Mouse (Mus musculus): ENCODE results near the gene Tex14.
A peak's percentile ranks its signal among the peaks of the same experiment; 100 is the strongest.

The Tex14 gene

GRCm38 (mm10) chr11:87571361-87571950 lies 166.6 kb downstream of the Tex14 start:
- no peak for DNase-seq (ENCODE audit: low spot score)

GRCm38 (mm10) chr11:87573751-87574150 lies 168.9 kb downstream of the Tex14 start:
- no peak for DNase-seq (ENCODE audit: low spot score)

- no peak for DNase-seq (ENCODE audit: low spot score)
These were observed 169.8 kb downstream of the Tex14 start for GRCm38 (mm10) chr11:87574520-87575180.

GRCm38 (mm10) chr11:87577601-87578248 lies 172.9 kb downstream of the Tex14 start:
- DNase-seq (ENCODE audit: low spot score): no peak

DNA sequence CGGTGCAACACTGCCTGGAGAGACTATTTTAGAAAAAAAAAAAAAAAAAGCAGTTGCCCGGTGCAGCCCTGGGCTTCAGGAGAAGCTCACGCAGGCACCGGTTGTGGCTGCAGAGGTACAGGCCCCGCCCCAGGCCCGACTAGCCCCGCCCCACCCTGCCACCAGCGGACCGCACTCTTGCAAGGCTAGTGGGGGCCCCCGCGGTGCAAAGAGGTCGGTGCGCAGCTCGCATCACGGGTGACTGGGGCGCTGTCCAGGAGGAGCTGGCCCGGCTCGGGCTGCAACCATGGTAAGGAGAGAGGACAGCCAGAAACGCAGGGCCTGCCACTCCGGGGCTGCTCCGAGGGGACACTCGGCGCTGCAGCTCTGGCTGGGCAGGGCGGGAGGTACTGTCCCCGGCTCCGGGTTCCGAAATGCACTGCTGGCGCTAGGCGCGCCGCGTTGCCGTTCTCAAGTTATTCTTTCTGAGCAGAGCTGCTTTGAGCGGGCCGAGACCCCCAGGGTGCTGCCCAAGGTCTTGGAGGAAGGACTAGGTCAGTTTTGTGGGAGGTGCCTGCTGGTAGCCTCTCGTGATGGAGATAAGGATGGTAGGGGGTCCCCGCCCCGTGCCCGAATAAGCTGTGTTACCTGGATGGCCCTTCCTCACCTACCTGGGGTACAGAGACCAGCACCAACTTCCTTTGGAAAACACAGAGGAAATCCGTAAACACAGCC lies 173.5 kb downstream of the Tex14 start:
- peak; percentile 68 for DNase-seq (ENCODE audit: low spot score)

- DNase-seq (ENCODE audit: low spot score): no peak
These were observed 174.2 kb downstream of the Tex14 start for GRCm38 (mm10) chr11:87578963-87579601.

DNA sequence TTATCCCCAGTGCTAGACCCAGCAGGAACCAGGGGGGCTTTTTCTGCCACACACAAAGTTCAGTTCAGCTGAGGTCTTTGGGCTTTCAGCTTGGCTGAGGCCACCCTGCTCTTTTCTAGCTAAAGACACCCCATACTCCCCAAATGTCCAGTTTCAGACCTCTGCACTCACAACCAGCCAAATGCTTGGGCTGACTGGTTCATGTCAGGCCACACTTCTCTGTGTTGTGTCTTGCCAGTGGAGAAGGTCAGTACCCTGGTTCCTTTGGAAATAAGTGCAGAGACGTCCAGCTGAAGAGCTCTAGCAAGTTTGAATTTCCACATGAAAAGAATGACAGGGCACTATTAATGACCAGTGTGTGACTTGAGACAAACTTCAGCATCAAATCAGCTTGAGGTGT lies 174.8 kb downstream of the Tex14 start:
- DNase-seq (ENCODE audit: low spot score): no peak

- no peak for DNase-seq (ENCODE audit: low spot score)
These were observed 175.7 kb downstream of the Tex14 start for GRCm38 (mm10) chr11:87580543-87581085.

DNA sequence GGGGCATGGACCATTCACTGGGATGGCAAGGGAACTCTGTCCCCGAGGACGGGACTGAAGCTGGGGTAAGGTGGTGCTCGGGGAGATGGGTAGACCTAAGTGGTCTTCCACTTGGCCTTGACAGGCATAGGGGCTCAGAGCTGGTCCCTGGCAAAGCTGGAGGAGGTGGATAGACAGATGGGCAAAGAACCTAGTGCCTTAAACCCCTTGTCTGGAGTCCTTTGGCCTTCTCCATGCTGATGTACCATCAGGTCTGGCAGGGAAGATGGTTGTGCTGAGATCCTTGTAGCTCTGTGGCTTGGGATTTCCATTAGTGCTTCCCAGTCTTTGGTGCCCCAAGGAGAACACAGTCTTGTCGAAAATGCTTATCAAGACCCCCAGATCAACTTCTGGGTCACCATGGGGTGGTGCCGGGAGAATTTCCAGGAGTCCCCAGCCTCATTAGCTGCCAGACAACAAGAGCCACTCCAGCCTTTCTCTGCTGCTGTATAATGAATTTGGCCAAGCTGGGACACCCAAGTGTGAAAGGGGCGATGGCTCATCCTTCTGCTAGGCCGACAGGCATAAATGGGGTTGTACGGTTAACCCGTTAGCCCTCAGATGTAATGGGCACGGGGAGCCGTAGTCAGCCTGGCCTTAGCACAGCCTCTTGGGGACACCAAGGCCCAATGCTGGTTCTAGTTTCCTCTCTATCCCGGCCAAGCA lies 176.4 kb downstream of the Tex14 start:
- no peak for DNase-seq (ENCODE audit: low spot score)

DNA sequence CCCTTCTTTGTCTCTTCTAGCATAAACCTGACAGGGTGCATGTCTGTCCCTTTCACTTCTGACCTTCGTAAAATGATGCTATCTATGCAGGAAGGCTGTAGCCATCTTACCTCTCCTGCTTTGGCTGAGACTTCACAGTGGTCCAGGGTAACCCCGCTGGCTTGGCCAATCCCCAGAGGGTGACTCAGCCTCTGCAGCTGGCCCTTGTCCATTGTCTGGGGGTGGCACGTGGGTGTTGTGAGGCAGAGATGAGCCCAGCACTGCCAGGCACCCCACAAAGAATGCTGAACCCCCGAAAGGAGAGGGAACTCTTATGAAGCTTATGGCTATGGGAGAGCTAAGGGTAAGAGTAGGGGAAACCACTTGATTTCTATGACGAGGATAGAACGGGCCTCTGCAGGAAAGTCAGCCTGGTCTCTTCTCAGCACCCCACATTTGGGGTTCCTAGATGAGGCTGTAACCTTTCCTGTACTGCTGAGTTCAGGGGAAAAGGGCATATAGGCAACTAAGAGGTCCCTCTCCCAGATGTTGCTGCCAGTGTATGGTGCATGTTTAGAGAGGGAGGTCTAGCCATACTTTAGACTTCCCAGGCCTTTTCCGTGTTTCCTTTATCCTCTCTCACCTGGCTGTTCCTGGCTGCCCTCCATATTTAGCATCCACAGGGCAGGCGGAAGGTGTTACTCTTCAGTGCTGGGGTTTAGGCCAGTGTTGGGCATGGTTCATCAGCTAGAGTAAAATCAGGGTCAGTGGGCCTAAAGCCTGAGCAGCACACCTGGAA lies 177.3 kb downstream of the Tex14 start:
- DNase-seq (ENCODE audit: low spot score): no peak

- no peak for DNase-seq (ENCODE audit: low spot score)
These were observed 178.6 kb downstream of the Tex14 start for GRCm38 (mm10) chr11:87583291-87584034.

- DNase-seq (ENCODE audit: low spot score): no peak
These were observed 180.0 kb downstream of the Tex14 start for GRCm38 (mm10) chr11:87584711-87585505.

- DNase-seq (ENCODE audit: low spot score): no peak
These were observed 182.5 kb downstream of the Tex14 start for GRCm38 (mm10) chr11:87587211-87587874.

- no peak for DNase-seq (ENCODE audit: low spot score)
These were observed 184.7 kb downstream of the Tex14 start for GRCm38 (mm10) chr11:87589605-87590004.

GRCm38 (mm10) chr11:87590841-87591525 lies 186.1 kb downstream of the Tex14 start:
- peak; percentile 66 for DNase-seq (ENCODE audit: low spot score)

- DNase-seq (ENCODE audit: low spot score): peak; percentile 99
These were observed 186.9 kb downstream of the Tex14 start, which contains the start of gene Mtmr4 for GRCm38 (mm10) chr11:87591526-87592353. TSS of gene Mtmr4 (plus strand) at chr11:87592162.

DNA sequence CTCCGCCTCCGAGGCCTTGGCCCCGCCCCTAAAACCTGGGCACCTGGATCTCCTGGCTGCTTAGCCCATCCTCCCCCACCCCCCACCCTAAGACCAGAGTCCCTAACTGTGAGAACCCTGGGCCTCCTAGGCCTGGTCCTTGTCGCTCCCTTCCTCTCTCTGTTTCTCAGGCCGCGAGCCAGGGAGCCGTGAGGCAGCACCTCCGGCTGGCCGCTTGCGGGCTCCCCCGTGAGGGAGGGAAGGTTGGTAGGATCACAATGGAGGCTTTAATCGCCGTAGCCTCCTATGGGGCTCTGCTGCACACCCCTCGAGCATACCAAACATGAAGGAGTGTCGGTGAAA lies 187.5 kb downstream of the Tex14 start:
- no peak for DNase-seq (ENCODE audit: low spot score)

All from embryo, embryonic 10.5 days (tissue).